In genomic region chr9:98957751-98958351, GRCm38 (mm10) we compare ENCODE assay signal across 15 mouse cellular contexts. TPM values are rescaled to one million over a fixed set of nuclear protein-coding genes. Genes with fewer than 3 reads are reported as not detected.
DNase-seq lines count a peak whose midpoint lies in the region; ATAC-seq lines count a peak whose summit lies in the region.
"Had no signal": no experiment of that assay in that cellular context is flagged by ENCODE, and none has a peak within 500 bp of the region (broad histone marks: within the 10 kb centered on the region; RNA-seq: fewer than 3 reads in every experiment).

No protein-coding gene starts in this region.

- no peaks in the 10 kb centered on the region for H3K9me3 ChIP-seq in forebrain, embryonic 10.5 days
- no peaks in the 10 kb centered on the region for H3K9me3 ChIP-seq in forebrain, embryonic 15.5 days
- no peaks in the 10 kb centered on the region for H3K9me3 ChIP-seq in liver, embryonic 11.5 days (ENCODE audit: control insufficient read depth, low read length)
- H3K9me3 ChIP-seq in embryonic facial prominence, embryonic 15.5 days (replicated peaks) = no peaks in the 10 kb centered on the region
- no peaks in the 10 kb centered on the region for H3K9me3 ChIP-seq in neural tube, embryonic 11.5 days (ENCODE audit: control insufficient read depth, low read length)
- H3K9me3 ChIP-seq: heart, embryonic 12.5 days; kidney, embryonic 15.5 days; lung, embryonic 15.5 days had no signal

- peaks cover 47% of the 10 kb centered on the region for H3K4me1 ChIP-seq in forebrain, embryonic 10.5 days
- peaks cover 27% of the 10 kb centered on the region for H3K4me1 ChIP-seq in forebrain, embryonic 15.5 days
- 0 out of 2 replicates have a peak, but pooled peaks cover 2% of the 10 kb centered on the region for H3K4me1 ChIP-seq in liver, embryonic 11.5 days (replicated peaks; ENCODE audit: control insufficient read depth, insufficient read depth, low read length)
- peaks cover 28% of the 10 kb centered on the region for H3K4me1 ChIP-seq in embryonic facial prominence, embryonic 15.5 days
- H3K4me1 ChIP-seq in neural tube, embryonic 11.5 days (ENCODE audit: control insufficient read depth, insufficient read depth, low read length) = peaks cover 15% of the 10 kb centered on the region

- peak; percentile 38 for DNase-seq in forebrain, embryonic 10.5 days (ENCODE audit: extremely low spot score, low spot score)
- DNase-seq in liver, embryonic 11.5 days (ENCODE audit: low spot score) = peak; percentile 49
- DNase-seq in liver = no peak
- peak; percentile 51 for DNase-seq in neural tube, embryonic 11.5 days (ENCODE audit: low spot score)
- no peak for DNase-seq in kidney, adult 18-20 months
- DNase-seq: adrenal gland, postnatal 10 days; cerebellum, adult 9-11 months had no signal

- H3K36me3 ChIP-seq in forebrain, embryonic 10.5 days (replicated peaks) = no peaks in the 10 kb centered on the region
- no peaks in the 10 kb centered on the region for H3K36me3 ChIP-seq in forebrain, embryonic 15.5 days
- no peaks in the 10 kb centered on the region for H3K36me3 ChIP-seq in liver, embryonic 11.5 days (ENCODE audit: control insufficient read depth, insufficient read depth, low read length)
- no peaks in the 10 kb centered on the region for H3K36me3 ChIP-seq in embryonic facial prominence, embryonic 15.5 days
- no peaks in the 10 kb centered on the region for H3K36me3 ChIP-seq in neural tube, embryonic 11.5 days (ENCODE audit: control insufficient read depth, insufficient read depth, low read length)
- H3K36me3 ChIP-seq: heart, embryonic 12.5 days; kidney, embryonic 15.5 days; lung, embryonic 15.5 days had no signal

- no peak overlapping the region for H3K27ac ChIP-seq in forebrain, embryonic 10.5 days
- no peak overlapping the region for H3K27ac ChIP-seq in forebrain, embryonic 15.5 days (replicated peaks)
- no peak overlapping the region for H3K27ac ChIP-seq in liver, embryonic 11.5 days (ENCODE audit: low read depth, low read length)
- no peak overlapping the region for H3K27ac ChIP-seq in embryonic facial prominence, embryonic 15.5 days (replicated peaks)
- no peak overlapping the region for H3K27ac ChIP-seq in neural tube, embryonic 11.5 days (ENCODE audit: low read depth, low read length)
- H3K27ac ChIP-seq: kidney, embryonic 15.5 days; lung, embryonic 15.5 days had no signal

- WGBS in forebrain, embryonic 10.5 days = under 1% methylated on average over 23 of the region's 23 CpGs
- 1% methylated on average over 23 of the region's 23 CpGs for WGBS in forebrain, embryonic 15.5 days
- WGBS in liver, embryonic 11.5 days = 3% methylated on average over 23 of the region's 23 CpGs
- 3% methylated on average over 23 of the region's 23 CpGs for WGBS in embryonic facial prominence, embryonic 15.5 days
- 1% methylated on average over 23 of the region's 23 CpGs for WGBS in neural tube, embryonic 11.5 days

- peaks cover 100% of the 10 kb centered on the region for H3K27me3 ChIP-seq in forebrain, embryonic 10.5 days (ENCODE audit: poor library complexity, severe bottlenecking)
- H3K27me3 ChIP-seq in forebrain, embryonic 15.5 days = peaks cover 91% of the 10 kb centered on the region
- H3K27me3 ChIP-seq in liver, embryonic 11.5 days (replicated peaks; ENCODE audit: control insufficient read depth, insufficient read depth, low read length) = peaks cover 100% of the 10 kb centered on the region
- H3K27me3 ChIP-seq in embryonic facial prominence, embryonic 15.5 days = peaks cover 97% of the 10 kb centered on the region
- peaks cover 99% of the 10 kb centered on the region for H3K27me3 ChIP-seq in neural tube, embryonic 11.5 days (ENCODE audit: control insufficient read depth, insufficient read depth, low read length)

- H3K9ac ChIP-seq in forebrain, embryonic 15.5 days (replicated peaks) = no peak overlapping the region
- H3K9ac ChIP-seq in liver, embryonic 11.5 days (ENCODE audit: low read depth, low read length) = no peak overlapping the region
- H3K9ac ChIP-seq in embryonic facial prominence, embryonic 15.5 days = no peak overlapping the region
- H3K9ac ChIP-seq in neural tube, embryonic 11.5 days (ENCODE audit: low read length) = no peak overlapping the region
- H3K9ac ChIP-seq: heart, embryonic 12.5 days; kidney, embryonic 15.5 days; lung, embryonic 15.5 days had no signal

- H3K4me3 ChIP-seq in forebrain, embryonic 10.5 days = peak overlapping the region; percentile 62
- H3K4me3 ChIP-seq in forebrain, embryonic 15.5 days = no peak overlapping the region
- no peak overlapping the region for H3K4me3 ChIP-seq in liver, embryonic 11.5 days (ENCODE audit: low read depth, low read length)
- peak overlapping the region; percentile 50 for H3K4me3 ChIP-seq in embryonic facial prominence, embryonic 15.5 days (replicated peaks)
- no peak overlapping the region for H3K4me3 ChIP-seq in neural tube, embryonic 11.5 days (ENCODE audit: low read depth, low read length)

- H3K4me2 ChIP-seq in forebrain, embryonic 15.5 days (replicated peaks) = no peak overlapping the region
- no peak overlapping the region for H3K4me2 ChIP-seq in liver, embryonic 11.5 days
- H3K4me2 ChIP-seq in embryonic facial prominence, embryonic 15.5 days (replicated peaks) = peak overlapping the region; percentile 88; the same call in 1 of the 2 replicates
- H3K4me2 ChIP-seq in neural tube, embryonic 11.5 days (ENCODE audit: low read depth) = 0 out of 2 replicates have a peak overlapping the region, but pooled peaks have one; percentile 2

- ATAC-seq in forebrain, embryonic 15.5 days (replicated peaks) = no peak
- no peak for ATAC-seq in liver, embryonic 11.5 days (replicated peaks; ENCODE audit: low FRiP score)
- no peak for ATAC-seq in embryonic facial prominence, embryonic 15.5 days (ENCODE audit: insufficient number of reproducible peaks, low FRiP score, low TSS enrichment, low read depth)
- ATAC-seq in neural tube, embryonic 11.5 days (ENCODE audit: insufficient read depth, low FRiP score, low TSS enrichment) = no peak
- ATAC-seq in inflammation-experienced regulatory T-cells, adult 6 months = no peak

RNA-seq across cellular contexts. Expression of gene Foxl2, which starts 2.8 kb away (rescaled TPM):
- 0.98 and 1.1 TPM in 2 replicates for polyA plus RNA-seq in forebrain, embryonic 10.5 days (2016; fragmentation: Nextera tagmentation; extraction: Ambion mirVana)
- 0.27 and 0.42 TPM in 2 replicates for polyA plus RNA-seq in forebrain, embryonic 15.5 days (2015; fragmentation: Nextera tagmentation; extraction: Ambion mirVana)
- polyA plus RNA-seq in liver, embryonic 11.5 days (2014; fragmentation: Nextera tagmentation; extraction: Ambion mirVana) = not detected in 2 replicates
- 1.2 and 2.0 TPM in 2 replicates for polyA plus RNA-seq in embryonic facial prominence, embryonic 15.5 days (2015; fragmentation: Nextera tagmentation; extraction: Ambion mirVana)
- 0.30 and 0.36 TPM in 2 replicates for polyA plus RNA-seq in neural tube, embryonic 11.5 days (2014; fragmentation: Nextera tagmentation; extraction: Ambion mirVana)
- not detected for polyA plus RNA-seq in inflammation-experienced regulatory T-cells, adult 6 months (2017; shearing (Covaris generic))
- polyA plus RNA-seq: heart, embryonic 12.5 days; kidney, embryonic 15.5 days; lung, embryonic 15.5 days; stomach, embryonic 14.5 days; urinary bladder, adult 2 months had no signal

RNA-seq across cellular contexts. Expression of gene Faim, which starts 28.3 kb away (rescaled TPM):
- 69.0 and 71.3 TPM in 2 replicates for polyA plus RNA-seq in forebrain, embryonic 10.5 days (2016; fragmentation: Nextera tagmentation; extraction: Ambion mirVana)
- polyA plus RNA-seq in forebrain, embryonic 15.5 days (2015; fragmentation: Nextera tagmentation; extraction: Ambion mirVana) = 94.8 and 101 TPM in 2 replicates
- polyA plus RNA-seq in liver, embryonic 11.5 days (2014; fragmentation: Nextera tagmentation; extraction: Ambion mirVana) = 44.9 and 47.4 TPM in 2 replicates
- 39.7 and 47.6 TPM in 2 replicates for polyA plus RNA-seq in embryonic facial prominence, embryonic 15.5 days (2015; fragmentation: Nextera tagmentation; extraction: Ambion mirVana)
- polyA plus RNA-seq in neural tube, embryonic 11.5 days (2014; fragmentation: Nextera tagmentation; extraction: Ambion mirVana) = 75.0 and 76.5 TPM in 2 replicates
- polyA plus RNA-seq in inflammation-experienced regulatory T-cells, adult 6 months (2017; shearing (Covaris generic)) = 10 to 100 TPM; 51.4 to 76.6 (median 60.3) TPM

RNA-seq across cellular contexts. Expression of gene 7420426K07Rik, which starts 54.9 kb away (rescaled TPM):
- not detected in 2 replicates for polyA plus RNA-seq in forebrain, embryonic 10.5 days (2016; fragmentation: Nextera tagmentation; extraction: Ambion mirVana)
- polyA plus RNA-seq in forebrain, embryonic 15.5 days (2015; fragmentation: Nextera tagmentation; extraction: Ambion mirVana) = not detected in 2 replicates
- not detected in 2 replicates for polyA plus RNA-seq in liver, embryonic 11.5 days (2014; fragmentation: Nextera tagmentation; extraction: Ambion mirVana)
- polyA plus RNA-seq in embryonic facial prominence, embryonic 15.5 days (2015; fragmentation: Nextera tagmentation; extraction: Ambion mirVana) = not detected in 2 replicates
- polyA plus RNA-seq in neural tube, embryonic 11.5 days (2014; fragmentation: Nextera tagmentation; extraction: Ambion mirVana) = not detected in 2 replicates
- polyA plus RNA-seq in inflammation-experienced regulatory T-cells, adult 6 months (2017; shearing (Covaris generic)) = not detected
- polyA plus RNA-seq: heart, embryonic 12.5 days; kidney, embryonic 15.5 days; lung, embryonic 15.5 days; stomach, embryonic 14.5 days; urinary bladder, adult 2 months had no signal

Comparison
In these comparisons a context has a peak if more than half of its experiments do, and no peak if none do; other contexts are left out.
1. DNase-seq: peak in forebrain, embryonic 10.5 days (single experiment), liver, embryonic 11.5 days (single experiment) and neural tube, embryonic 11.5 days (single experiment); none in liver (single experiment) and kidney, adult 18-20 months (single experiment).
2. H3K4me3 ChIP-seq: peak in forebrain, embryonic 10.5 days (single experiment) and embryonic facial prominence, embryonic 15.5 days (single experiment); none in forebrain, embryonic 15.5 days (single experiment), liver, embryonic 11.5 days (single experiment) and neural tube, embryonic 11.5 days (single experiment).
3. H3K4me2 ChIP-seq: peak in embryonic facial prominence, embryonic 15.5 days (single experiment) and neural tube, embryonic 11.5 days (single experiment); none in forebrain, embryonic 15.5 days (single experiment) and liver, embryonic 11.5 days (single experiment).